Mouse (Mus musculus) layer of hippocampus, adult 2 months (tissue): ENCODE data around the gene Fcho1. TPM values are rescaled to one million over a fixed set of nuclear protein-coding genes. Genes with fewer than 3 reads are reported as not detected.
"Not testable (repeated sequence)": the region's sequence is repeated elsewhere in the genome, so short reads cannot be mapped to it uniquely, and the experiment has no call there.

Source experiments
- DNase-seq, 2 experiments: peaks; one replicate each; pipeline ENCODE4 v3.0.0; 2022; ENCODE audit warnings: low spot score in 2 of 2
- H3K27ac ChIP-seq: fragments of 200-600 bp; 2 replicates; pipeline ENCODE4 v1.8.1; 2022
- H3K4me3 ChIP-seq: fragments of 200-600 bp; 2 replicates; pipeline ENCODE4 v1.8.1; 2022; ENCODE audit warnings: mild to moderate bottlenecking
- CTCF ChIP-seq: fragments of 200-600 bp; conservative IDR thresholded peaks from 2 replicates; pipeline ENCODE4 v1.8.1; 2022; ENCODE audit warnings: antibody characterized with exemption, mild to moderate bottlenecking, moderate library complexity
- long read RNA-seq, 2 experiments: library from polyadenylated mRNA; stranded (forward); transcript quantifications; one replicate each; pipeline ENCODE4 v2.0.0; 2021; ENCODE audit warnings: borderline mapping rate in 2 of 2
- total RNA-seq, 2 experiments: library from RNA; stranded (reverse); gene quantifications; 2 replicates each; pipeline ENCODE4 v1.2.3; 2021

Fcho1 gene
- total RNA-seq: 100 to 1,000 TPM; 101 to 112 TPM
- long read RNA-seq, experiment 1, transcript Fcho1-209 (28 exons, 3,188 nt): major isoform, 19 of 50 reads
- long read RNA-seq, experiment 1, partial matches to known transcripts: 17 of 50 reads
- long read RNA-seq, experiment 1, other reads (novel, unspliced or antisense): 13 of 50 reads
- long read RNA-seq, experiment 2, transcript Fcho1-209 (28 exons, 3,188 nt): major isoform, 24 of 70 reads
- long read RNA-seq, experiment 2, transcript Fcho1-208 (27 exons, 3,351 nt): minor isoform, 6 of 70 reads
- long read RNA-seq, experiment 2, partial matches to known transcripts: 12 of 70 reads
- long read RNA-seq, experiment 2, other reads (novel, unspliced or antisense): 28 of 70 reads

- 0 out of 2 replicates have a peak, but pooled peaks have one; percentile 26 for TF ChIP-seq CTCF
- peak within 1 kb of the TSS; percentile 87 for H3K4me3 ChIP-seq
- peak; percentile 84 to 88 for DNase-seq
- peak within 1 kb of the TSS; percentile 91 for H3K27ac ChIP-seq
Measured at GRCm38 (mm10) chr8:71725122-71725924, at the start of gene Fcho1. TSS of gene Fcho1 (minus strand) at chr8:71725716.

- H3K27ac ChIP-seq: no peak overlapping the region
- no peak for TF ChIP-seq CTCF
Measured at GRCm38 (mm10) chr8:71771336-71771735, 45.8 kb upstream of the Fcho1 start.

GRCm38 (mm10) chr8:71758816-71759215 lies 33.3 kb upstream of the Fcho1 start:
- no peak for TF ChIP-seq CTCF
- Histone ChIP-seq H3K27ac (peak overlapping the region; percentile 59), H3K4me3 (no peak overlapping the region)
- peak in 1 of 2 experiments; percentile 25 for DNase-seq

More at GRCm38 (mm10) chr8:71771336-71771735, 45.8 kb upstream of the Fcho1 start:
- DNase-seq: no peak
- no peak overlapping the region for H3K4me3 ChIP-seq

- H3K27ac ChIP-seq, DNase-seq, H3K4me3 ChIP-seq: not testable (repeated sequence)
Measured at GRCm38 (mm10) chr8:71752881-71753552, 27.5 kb upstream of the Fcho1 start.

- not testable (repeated sequence) for DNase-seq, H3K4me3 ChIP-seq, H3K27ac ChIP-seq
Measured at GRCm38 (mm10) chr8:71752263-71752662, 26.7 kb upstream of the Fcho1 start.

- TF ChIP-seq CTCF: peak; percentile 59
- H3K27ac ChIP-seq, DNase-seq, H3K4me3 ChIP-seq: not testable (repeated sequence)
Measured at GRCm38 (mm10) chr8:71751337-71751886, 25.9 kb upstream of the Fcho1 start.

GRCm38 (mm10) chr8:71749321-71750075 lies 24.0 kb upstream of the Fcho1 start:
- not testable (repeated sequence) for H3K4me3 ChIP-seq, H3K27ac ChIP-seq, DNase-seq

GRCm38 (mm10) chr8:71747082-71747481 lies 21.6 kb upstream of the Fcho1 start:
- DNase-seq, H3K27ac ChIP-seq, H3K4me3 ChIP-seq: not testable (repeated sequence)

GRCm38 (mm10) chr8:71745322-71745721 lies 19.8 kb upstream of the Fcho1 start:
- TF ChIP-seq CTCF: no peak
- DNase-seq: no peak
- no peak overlapping the region for H3K27ac ChIP-seq
- H3K4me3 ChIP-seq: no peak overlapping the region

- H3K27ac ChIP-seq: no peak overlapping the region
- no peak; the same call in 1 of the 2 replicates for TF ChIP-seq CTCF
- no peak overlapping the region for H3K4me3 ChIP-seq
Measured at GRCm38 (mm10) chr8:71742783-71743182, 17.3 kb upstream of the Fcho1 start.

GRCm38 (mm10) chr8:71741687-71742114 lies 16.2 kb upstream of the Fcho1 start:
- no peak for DNase-seq
- no peak overlapping the region for H3K4me3 ChIP-seq
- no peak overlapping the region for H3K27ac ChIP-seq
- TF ChIP-seq CTCF: no peak

More at GRCm38 (mm10) chr8:71742783-71743182, 17.3 kb upstream of the Fcho1 start:
- no peak for DNase-seq

GRCm38 (mm10) chr8:71741226-71741625 lies 15.7 kb upstream of the Fcho1 start:
- no peak overlapping the region for H3K27ac ChIP-seq
- no peak overlapping the region for H3K4me3 ChIP-seq
- DNase-seq: no peak
- TF ChIP-seq CTCF: no peak

GRCm38 (mm10) chr8:71738316-71738715 lies 12.8 kb upstream of the Fcho1 start:
- not testable (repeated sequence) for DNase-seq, H3K27ac ChIP-seq, H3K4me3 ChIP-seq
